Mouse (Mus musculus) E14TG2a.4 (cell line): ENCODE results near the gene Pitpna.

Source experiments
- H3K27me3 ChIP-seq: 2 replicates; pipeline ENCODE4 v1.6.1; 2014; ENCODE audit warnings: low read length, control low read depth; ENCODE audit not compliant: insufficient read depth
- H3K36me3 ChIP-seq: 2 replicates; pipeline ENCODE4 v1.6.1; 2014; ENCODE audit warnings: low read length, control low read depth; ENCODE audit not compliant: insufficient read depth
- H3K4me1 ChIP-seq: replicated peaks from 2 replicates; pipeline ENCODE4 v1.6.1; 2014; ENCODE audit warnings: low read depth, low read length, control low read depth
- H3K4me3 ChIP-seq: replicated peaks from 2 replicates; pipeline ENCODE4 v1.5.1; 2014; ENCODE audit warnings: mild to moderate bottlenecking, low read length
- H3K9me3 ChIP-seq: 2 replicates; pipeline ENCODE4 v1.6.1; 2014; ENCODE audit warnings: low read length, control low read depth
- CTCF ChIP-seq: conservative IDR thresholded peaks from 2 replicates; pipeline ENCODE4 v1.5.1; 2014; ENCODE audit warnings: low read length
- NANOG ChIP-seq: IDR thresholded peaks from 2 replicates; pipeline ENCODE4 v1.6.1; 2014; ENCODE audit warnings: borderline replicate concordance, low read length, mixed read lengths
- POU5F1 ChIP-seq: IDR thresholded peaks from 2 replicates; pipeline ENCODE4 v1.6.1; 2014; ENCODE audit warnings: low read length, borderline replicate concordance

Pitpna gene

GRCm38 (mm10) chr11:75649155-75649561, 61.3 kb downstream of the Pitpna start:
- peaks cover 55% of the 10 kb centered on the region for H3K4me1 ChIP-seq
- H3K9me3 ChIP-seq: no peaks in the 10 kb centered on the region
- H3K36me3 ChIP-seq: peaks cover 41% of the 10 kb centered on the region
- no peak overlapping the region for H3K4me3 ChIP-seq
- TF ChIP-seq NANOG: no peak
- no peak for TF ChIP-seq POU5F1
- TF ChIP-seq CTCF: no peak
- H3K27me3 ChIP-seq: no peaks in the 10 kb centered on the region

GRCm38 (mm10) chr11:75650311-75650710, 62.4 kb downstream of the Pitpna start, which contains the start of gene Myo1c:
Myo1c (plus strand) TSS chr11:75650504.
- peaks cover 29% of the 10 kb centered on the region for H3K36me3 ChIP-seq
- H3K9me3 ChIP-seq: no peaks in the 10 kb centered on the region
- TF ChIP-seq NANOG (no peak), POU5F1 (no peak), CTCF (no peak)
- H3K4me1 ChIP-seq: peaks cover 67% of the 10 kb centered on the region
- 0 out of 2 replicates have a peak, but pooled peaks cover 4% of the 10 kb centered on the region for H3K27me3 ChIP-seq
- peak within 1 kb of the TSS; percentile 88 for H3K4me3 ChIP-seq

- Histone ChIP-seq H3K4me3 (peak overlapping the region; percentile 88), H3K9me3 (no peaks in the 10 kb centered on the region), H3K36me3 (peaks cover 22% of the 10 kb centered on the region), H3K4me1 (peaks cover 70% of the 10 kb centered on the region), H3K27me3 (0 out of 2 replicates have a peak, but pooled peaks cover 4% of the 10 kb centered on the region)
- TF ChIP-seq POU5F1 (no peak), NANOG (no peak), CTCF (no peak)
These were observed 63.1 kb downstream of the Pitpna start for GRCm38 (mm10) chr11:75650958-75651425.

DNA sequence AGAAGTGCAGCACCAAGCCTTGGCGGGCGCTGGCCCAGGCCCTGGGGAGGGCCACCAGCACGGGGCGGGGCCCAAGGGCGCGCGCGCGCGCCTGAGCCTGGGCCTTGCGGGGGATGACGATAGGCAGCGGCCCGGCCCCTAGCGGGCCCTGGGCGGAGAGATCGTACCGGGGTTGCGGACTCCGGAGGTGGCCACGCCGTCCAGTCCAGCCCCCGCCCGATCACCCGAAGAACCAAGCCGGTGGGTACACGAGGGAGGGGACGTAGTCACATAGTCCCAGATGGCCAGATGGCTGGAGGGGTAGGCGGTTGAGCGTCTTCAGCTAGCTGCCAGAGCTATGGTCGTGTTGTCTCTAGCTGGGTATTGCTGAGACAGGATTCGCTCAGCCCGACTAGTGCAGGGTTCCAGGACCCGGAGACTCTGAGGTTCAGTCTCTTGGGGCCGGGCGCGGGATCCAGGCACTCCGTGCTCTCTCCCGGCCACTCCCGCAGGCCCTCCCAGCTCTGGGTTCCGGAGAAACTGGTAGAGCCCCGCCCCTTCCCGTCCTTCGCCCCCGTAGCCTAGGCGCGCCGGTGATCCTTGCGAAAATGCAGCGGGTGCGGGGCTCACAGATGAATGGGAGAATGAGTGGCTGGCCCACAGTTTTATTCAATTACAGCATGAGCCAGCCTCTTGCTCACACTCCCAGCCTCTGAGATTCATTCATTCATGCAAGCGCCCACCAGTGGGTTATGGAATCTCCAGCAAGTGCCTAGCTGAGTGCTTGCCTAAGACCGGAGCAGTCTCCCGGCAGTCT, 63.7 kb downstream of the Pitpna start:
- H3K36me3 ChIP-seq: peaks cover 20% of the 10 kb centered on the region
- H3K4me3 ChIP-seq: peak overlapping the region; percentile 88
- no peak for TF ChIP-seq POU5F1
- no peak for TF ChIP-seq CTCF
- no peak for TF ChIP-seq NANOG
- peaks cover 75% of the 10 kb centered on the region for H3K4me1 ChIP-seq
- 0 out of 2 replicates have a peak, but pooled peaks cover 4% of the 10 kb centered on the region for H3K27me3 ChIP-seq
- no peaks in the 10 kb centered on the region for H3K9me3 ChIP-seq

DNA sequence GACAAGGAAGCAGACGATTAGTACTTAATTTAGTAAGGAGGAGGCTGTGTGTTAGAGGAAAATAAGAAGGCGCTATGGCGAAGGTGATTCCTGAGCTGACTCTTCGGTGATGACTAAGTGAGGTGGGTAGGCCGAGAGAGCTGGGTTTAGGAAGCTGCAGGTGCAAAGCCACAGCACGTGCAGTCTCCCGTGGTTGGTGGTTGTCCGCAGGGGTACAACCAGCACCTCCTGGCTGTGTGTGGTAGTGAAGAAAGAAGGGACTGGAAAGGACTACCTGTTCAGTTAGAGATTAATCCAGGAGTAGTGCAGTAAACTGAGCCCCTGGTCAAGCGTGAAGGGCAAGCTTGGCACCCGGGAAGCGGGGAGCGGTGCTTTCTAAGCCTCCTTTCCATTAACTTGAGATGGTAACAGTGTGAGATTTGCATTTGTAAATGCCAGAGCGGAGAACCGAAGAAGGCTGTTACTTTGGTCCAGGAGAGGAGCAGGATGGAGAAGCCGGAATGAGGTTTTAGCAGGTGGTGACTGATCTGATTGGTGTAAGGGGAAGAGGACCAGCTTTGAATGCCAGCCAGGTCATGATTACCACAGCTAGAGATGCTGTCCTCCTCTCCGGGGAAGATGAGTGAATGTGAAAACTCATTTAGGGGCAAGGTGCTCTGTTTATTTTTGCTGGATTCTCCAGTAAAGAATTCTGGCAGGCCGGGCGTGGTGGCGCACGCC, 64.5 kb downstream of the Pitpna start:
- H3K9me3 ChIP-seq: no peaks in the 10 kb centered on the region
- H3K4me1 ChIP-seq: peaks cover 80% of the 10 kb centered on the region
- peaks cover 17% of the 10 kb centered on the region for H3K36me3 ChIP-seq
- 0 out of 2 replicates have a peak, but pooled peaks cover 4% of the 10 kb centered on the region for H3K27me3 ChIP-seq
- H3K4me3 ChIP-seq: peak overlapping the region; percentile 88
- TF ChIP-seq CTCF: no peak
- TF ChIP-seq NANOG: no peak
- TF ChIP-seq POU5F1: no peak

DNA sequence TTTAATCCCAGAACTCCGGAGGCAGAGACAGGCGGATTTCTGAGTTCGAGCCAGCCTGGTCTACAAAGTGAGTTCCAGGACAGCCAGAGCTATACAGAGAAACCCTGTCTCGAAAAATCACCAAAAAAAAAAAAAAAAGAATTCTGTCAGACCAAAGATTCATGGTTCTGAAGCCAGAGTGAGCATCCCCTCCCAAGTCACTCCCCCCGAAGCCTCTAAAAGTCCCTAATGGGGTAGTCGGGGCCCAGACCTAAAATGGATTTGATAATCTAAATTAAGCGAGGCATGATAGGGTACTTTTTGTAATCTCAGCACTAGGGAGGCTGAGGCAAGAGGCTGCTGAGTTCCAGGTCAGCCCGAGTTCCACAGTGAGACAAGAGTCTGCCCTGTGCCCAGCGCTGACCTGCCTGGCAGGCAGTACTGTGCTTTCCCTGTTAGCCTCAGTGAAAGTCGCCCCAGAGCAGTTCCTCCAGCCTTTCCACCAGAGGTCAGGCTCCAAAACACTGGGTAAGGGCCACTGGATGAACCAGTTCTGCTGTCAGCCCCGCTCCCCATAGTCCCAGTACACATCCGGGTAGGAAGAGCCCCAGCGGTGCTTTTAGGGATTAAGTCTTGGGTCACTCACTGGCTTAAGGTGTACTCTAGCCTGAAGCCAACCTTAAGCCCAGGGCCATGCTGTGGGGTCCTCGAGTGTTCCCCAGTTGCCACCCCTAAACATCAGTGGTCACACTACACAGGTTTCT, 65.2 kb downstream of the Pitpna start:
- Histone ChIP-seq H3K27me3 (0 out of 2 replicates have a peak, but pooled peaks cover 4% of the 10 kb centered on the region), H3K36me3 (peaks cover 17% of the 10 kb centered on the region), H3K4me1 (peaks cover 79% of the 10 kb centered on the region), H3K9me3 (no peaks in the 10 kb centered on the region), H3K4me3 (peak overlapping the region; percentile 88)
- TF ChIP-seq CTCF: no peak
- no peak for TF ChIP-seq POU5F1
- TF ChIP-seq NANOG: no peak

GRCm38 (mm10) chr11:75653781-75654470, 66.0 kb downstream of the Pitpna start:
- Histone ChIP-seq H3K9me3 (no peaks in the 10 kb centered on the region), H3K4me1 (peaks cover 79% of the 10 kb centered on the region), H3K36me3 (peaks cover 20% of the 10 kb centered on the region), H3K27me3 (0 out of 2 replicates have a peak, but pooled peaks cover 4% of the 10 kb centered on the region), H3K4me3 (peak overlapping the region; percentile 88)
- TF ChIP-seq NANOG: no peak
- no peak for TF ChIP-seq POU5F1
- TF ChIP-seq CTCF: no peak
